Mouse (Mus musculus) ES-E14 (cell line): ENCODE measurements around the gene Reg2. TPM values are rescaled to one million over a fixed set of nuclear protein-coding genes. Genes with fewer than 3 reads are reported as not detected.
"Not testable (repeated sequence)": the region's sequence is repeated elsewhere in the genome, so short reads cannot be mapped to it uniquely, and the experiment has no call there.

Source experiments
- DNase-seq: peaks from one replicate; pipeline ENCODE4 v3.0.0-alpha.2; 2013; ENCODE audit warnings: low read depth, low spot score
- H3K27ac ChIP-seq: 2 replicates; pipeline ENCODE4 v1.5.1; 2012; ENCODE audit warnings: low read depth, mild to moderate bottlenecking, low read length, moderate library complexity, mixed read lengths; ENCODE audit not compliant: poor library complexity, insufficient read depth, severe bottlenecking
- H3K36me3 ChIP-seq: 2 replicates; pipeline ENCODE4 v1.6.1; 2012; ENCODE audit warnings: mild to moderate bottlenecking, low read length, moderate library complexity, mixed read lengths; ENCODE audit not compliant: control insufficient read depth, poor library complexity, insufficient read depth, severe bottlenecking
- H3K4me1 ChIP-seq, 2 experiments: fragments of 150-350 bp in 1 of 2; sonication (generic) in 1 of 2; 2 replicates each; pipeline ENCODE4 v1.6.1; 2012; ENCODE audit warnings: low read length in 2 of 2, mild to moderate bottlenecking in 1 of 2, mixed read lengths in 1 of 2; ENCODE audit not compliant: control insufficient read depth in 2 of 2, insufficient read depth in 2 of 2, poor library complexity in 1 of 2
- H3K4me3 ChIP-seq, 2 experiments: fragments of 150-350 bp in 1 of 2; sonication (generic) in 1 of 2; 2 replicates each; pipeline ENCODE4 v1.5.1; 2012; ENCODE audit warnings: low read length in 2 of 2, low read depth in 1 of 2, mild to moderate bottlenecking in 1 of 2, mixed read lengths in 1 of 2; ENCODE audit not compliant: insufficient read depth in 1 of 2, poor library complexity in 1 of 2, severe bottlenecking in 1 of 2
- H3K9ac ChIP-seq: 2 replicates; pipeline ENCODE4 v1.6.1; 2012; ENCODE audit warnings: low read depth, mild to moderate bottlenecking, low read length, mixed read lengths; ENCODE audit not compliant: poor library complexity, insufficient read depth, severe bottlenecking
- H3K9me3 ChIP-seq: fragments of 150-350 bp; sonication (generic); 2 replicates; pipeline ENCODE4 v1.6.1; 2012; ENCODE audit warnings: low read depth, mild to moderate bottlenecking, low read length; ENCODE audit not compliant: control insufficient read depth, insufficient read depth
- CHD2 ChIP-seq: IDR thresholded peaks from 2 replicates; pipeline ENCODE4 v1.6.1; 2014; ENCODE audit warnings: mild to moderate bottlenecking, low read depth, low read length, inconsistent platforms
- HCFC1 ChIP-seq: IDR thresholded peaks from 2 replicates; pipeline ENCODE4 v1.6.1; 2012; ENCODE audit warnings: low read length, inconsistent platforms, borderline replicate concordance; ENCODE audit not compliant: insufficient read depth
- MAFK ChIP-seq: IDR thresholded peaks from 2 replicates; pipeline ENCODE4 v1.6.1; 2014; ENCODE audit warnings: mild to moderate bottlenecking, low read depth, low read length, inconsistent platforms; ENCODE audit not compliant: insufficient read depth
- ZC3H11A ChIP-seq: IDR thresholded peaks from 2 replicates; pipeline ENCODE4 v1.6.1; 2012; ENCODE audit warnings: low read depth, mild to moderate bottlenecking, inconsistent platforms, low read length, borderline replicate concordance
- ZNF384 ChIP-seq: IDR thresholded peaks from 2 replicates; pipeline ENCODE4 v1.6.1; 2012; ENCODE audit warnings: low read depth, low read length, inconsistent platforms
- in situ Hi-C, 2 experiments: fragments of 600-800 bp; cut with MboI; formaldehyde crosslinking; loops; one replicate each; pipeline ENCODE4 v1.15.1; 2025; ENCODE audit warnings: low sequenced_read_pairs in 2 of 2, inconsistent platforms in 1 of 2; ENCODE audit not compliant: unreplicated experiment in 2 of 2
- total RNA-seq: library from RNA; depleted of rRNA; stranded (reverse); fragments of 300-350 nt; gene quantifications from 2 replicates; pipeline ENCODE4 v1.2.3, GENCODE M21; 2012

Reg2 gene
- total RNA-seq, 1 experiment, result 0.67 TPM

DNA sequence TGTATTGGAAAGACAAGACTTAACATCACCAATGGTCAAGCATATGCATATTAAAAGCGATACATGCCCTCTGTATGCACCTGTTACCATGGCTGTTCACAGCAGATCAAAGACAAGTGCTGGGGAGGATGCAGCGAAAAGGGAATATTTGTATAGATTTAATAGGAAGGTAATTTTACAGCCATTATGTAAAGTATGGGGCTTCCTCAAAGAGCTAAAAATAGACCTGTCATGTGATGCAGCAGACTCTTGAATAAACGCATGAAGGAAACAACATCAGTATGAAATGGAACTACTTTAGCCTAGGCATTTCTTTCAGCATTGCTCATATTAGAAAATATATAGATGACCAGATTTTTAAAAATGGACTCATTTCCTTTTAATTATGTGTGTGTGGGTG, 9.8 kb upstream of the Reg2 start:
- DNase-seq, result no peak
- Histone ChIP-seq H3K9ac (no peak overlapping the region), H3K27ac (no peak overlapping the region), H3K4me1 (no peaks in the 10 kb centered on the region), H3K4me3 (no peak overlapping the region), H3K9me3 (no peaks in the 10 kb centered on the region), H3K36me3 (no peaks in the 10 kb centered on the region)
- in situ Hi-C loops, result no loop called here
- TF ChIP-seq HCFC1, result no peak
- TF ChIP-seq ZNF384, result no peak

- H3K36me3 ChIP-seq, H3K9me3 ChIP-seq, H3K4me1 ChIP-seq, H3K9ac ChIP-seq, H3K4me3 ChIP-seq, in situ Hi-C loops, DNase-seq, H3K27ac ChIP-seq: not testable (repeated sequence)
Measured at GRCm38 (mm10) chr6:78422411-78422810, 27.0 kb downstream of the Reg2 start, which contains the start of gene Reg1. Reg1 (plus strand) TSS chr6:78422711.

DNA sequence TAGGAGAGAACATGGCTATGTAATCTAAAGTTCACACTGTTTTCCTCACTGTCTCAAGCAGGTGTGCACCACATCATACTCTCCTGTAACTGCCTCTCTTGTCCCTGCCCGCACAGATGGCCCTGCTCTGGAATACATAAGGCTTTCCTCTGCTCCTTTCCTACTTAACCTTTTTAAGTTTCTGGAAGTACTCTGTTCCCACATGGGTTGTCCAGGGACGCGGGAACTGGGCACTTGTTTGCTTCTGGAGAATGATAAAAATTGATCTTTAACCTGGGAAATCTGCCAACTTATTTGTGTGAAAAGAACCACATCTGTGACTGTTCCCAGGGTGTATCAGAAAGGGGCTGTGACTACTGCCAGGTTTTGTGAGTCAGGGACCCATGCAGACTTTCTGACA, 30.1 kb downstream of the Reg2 start:
- no peaks in the 10 kb centered on the region for H3K36me3 ChIP-seq
- H3K27ac ChIP-seq, result no peak overlapping the region
- no peaks in the 10 kb centered on the region for H3K9me3 ChIP-seq
- DNase-seq, result no peak
- in situ Hi-C loops, result no loop called here
- H3K4me3 ChIP-seq, result no peak overlapping the region
- no peak overlapping the region for H3K9ac ChIP-seq
- H3K4me1 ChIP-seq, result no peaks in the 10 kb centered on the region
- TF ChIP-seq MAFK (no peak), HCFC1 (no peak), ZNF384 (no peak), CHD2 (no peak), ZC3H11A (no peak)

DNA sequence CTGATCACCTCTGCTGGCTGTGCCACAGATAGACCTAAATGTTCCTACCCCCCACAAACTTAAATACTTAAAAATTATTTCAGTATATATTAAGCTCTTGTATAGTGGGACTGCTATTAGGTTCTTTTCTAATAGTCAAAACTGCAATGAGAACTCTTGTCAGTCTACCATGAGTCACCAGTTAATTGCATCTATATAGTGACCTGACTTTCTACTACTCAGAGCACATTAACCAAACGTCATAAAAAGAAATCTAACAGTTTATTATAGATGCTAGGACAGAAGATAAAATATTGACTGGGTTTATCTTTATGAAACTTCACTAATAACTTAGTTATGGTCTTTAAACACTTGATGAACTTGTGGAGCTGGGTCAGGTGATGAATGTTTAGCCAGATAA, 51.8 kb downstream of the Reg2 start:
- TF ChIP-seq ZNF384 (no peak), HCFC1 (no peak), ZC3H11A (no peak), CHD2 (no peak), MAFK (no peak)
- no peaks in the 10 kb centered on the region for H3K9me3 ChIP-seq
- H3K27ac ChIP-seq, result no peak overlapping the region
- H3K9ac ChIP-seq, result no peak overlapping the region
- H3K4me3 ChIP-seq, result no peak overlapping the region
- H3K4me1 ChIP-seq, result no peaks in the 10 kb centered on the region
- in situ Hi-C loops, result no loop called here
- H3K36me3 ChIP-seq, result no peaks in the 10 kb centered on the region
- DNase-seq, result no peak

DNA sequence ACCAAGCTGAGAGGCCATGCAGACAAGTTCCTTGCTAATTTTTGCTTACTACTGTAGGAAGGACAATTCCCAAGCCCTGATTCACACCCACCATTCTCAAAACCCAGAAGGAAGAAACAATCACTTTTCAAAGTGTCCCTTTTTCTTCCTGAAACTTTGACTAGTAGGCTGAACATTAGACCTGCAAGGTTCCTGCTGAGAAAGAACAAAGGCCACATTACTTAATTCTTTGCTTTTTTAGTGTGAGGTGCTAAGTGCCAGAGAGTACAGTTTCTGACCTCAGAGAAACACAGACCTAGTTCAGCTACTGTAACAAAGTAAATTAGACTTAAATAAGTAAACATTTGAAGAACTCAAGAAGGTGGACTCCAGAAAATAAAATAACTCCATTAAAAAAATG, 53.0 kb downstream of the Reg2 start:
- Histone ChIP-seq H3K9me3 (no peaks in the 10 kb centered on the region), H3K27ac (no peak overlapping the region), H3K4me3 (no peak overlapping the region), H3K9ac (no peak overlapping the region), H3K4me1 (no peaks in the 10 kb centered on the region), H3K36me3 (no peaks in the 10 kb centered on the region)
- DNase-seq, result no peak
- in situ Hi-C loops, result no loop called here
- no peak for TF ChIP-seq ZNF384
- no peak for TF ChIP-seq ZC3H11A
- no peak for TF ChIP-seq MAFK
- TF ChIP-seq HCFC1, result no peak
